Mouse (Mus musculus) embryonic facial prominence, embryonic 15.5 days (tissue): ENCODE results near the gene Nfil3. TPM values are rescaled to one million over a fixed set of nuclear protein-coding genes. Genes with fewer than 3 reads are reported as not detected.

Experiments
- ATAC-seq: fragments of 200-750 bp; cut with Nextera tagmentation; 2 replicates; pipeline ENCODE4 v1.8.0; 2017; ENCODE audit warnings: low read depth, moderate TSS enrichment; ENCODE audit not compliant: insufficient number of reproducible peaks, low FRiP score, low TSS enrichment
- H3K27ac ChIP-seq: fragments of 300-500 bp; sonication (generic); replicated peaks from 2 replicates; pipeline ENCODE4 v1.5.1; 2015; ENCODE audit warnings: mild to moderate bottlenecking, inconsistent platforms
- H3K27me3 ChIP-seq: fragments of 300-500 bp; sonication (generic); 2 replicates; pipeline ENCODE4 v1.6.1; 2015; ENCODE audit warnings: inconsistent platforms
- H3K36me3 ChIP-seq: fragments of 300-500 bp; sonication (generic); 2 replicates; pipeline ENCODE4 v1.6.1; 2015; ENCODE audit warnings: mild to moderate bottlenecking, inconsistent platforms
- H3K4me1 ChIP-seq: fragments of 300-500 bp; sonication (generic); 2 replicates; pipeline ENCODE4 v1.6.1; 2015; ENCODE audit warnings: inconsistent platforms
- H3K4me2 ChIP-seq: fragments of 300-500 bp; sonication (generic); replicated peaks from 2 replicates; pipeline ENCODE4 v1.6.1; 2015; ENCODE audit warnings: mild to moderate bottlenecking, inconsistent platforms
- H3K4me3 ChIP-seq: fragments of 300-500 bp; sonication (generic); replicated peaks from 2 replicates; pipeline ENCODE4 v1.5.1; 2015; ENCODE audit warnings: mild to moderate bottlenecking, inconsistent platforms
- H3K9ac ChIP-seq: fragments of 300-500 bp; sonication (generic); 2 replicates; pipeline ENCODE4 v1.6.1; 2015; ENCODE audit warnings: inconsistent platforms
- H3K9me3 ChIP-seq: fragments of 300-500 bp; sonication (generic); replicated peaks from 2 replicates; pipeline ENCODE4 v1.6.1; 2016; ENCODE audit warnings: inconsistent platforms
- WGBS: fragments of 180-500 bp; shearing (Covaris S2); methylation state at CpG from one replicate; pipeline ENCODE4 v1.1.7; 2015; 5-methylcytosine and 5-hydroxymethylcytosine counted together
- polyA plus RNA-seq: library from polyadenylated mRNA; unstranded; fragments of >200 nt; fragmentation: Nextera tagmentation; extraction: Ambion mirVana; gene quantifications from 2 replicates; pipeline ENCODE4 v1.2.1, GENCODE M21; 2015

Nfil3 gene
- polyA plus RNA-seq, result 42.2 and 43.5 TPM in 2 replicates

- H3K36me3 ChIP-seq, result no peaks in the 10 kb centered on the region
- H3K4me2 ChIP-seq, result peak within 1 kb of the TSS; percentile 94
- no peaks in the 10 kb centered on the region for H3K27me3 ChIP-seq
- peak within 1 kb of the TSS; percentile 92 for H3K9ac ChIP-seq
- H3K4me3 ChIP-seq, result peak within 1 kb of the TSS; percentile 92
- under 1% methylated on average over 47 of the region's 79 CpGs for WGBS
- H3K27ac ChIP-seq, result peak within 1 kb of the TSS; percentile 97
- H3K4me1 ChIP-seq, result peaks cover 37% of the 10 kb centered on the region
- H3K9me3 ChIP-seq, result no peaks in the 10 kb centered on the region
- peak; percentile 89 for ATAC-seq
These were observed at the start of gene Nfil3 for GRCm38 (mm10) chr13:52980951-52981421. Gene Nfil3, minus strand, starts transcription at chr13:52981073.

DNA sequence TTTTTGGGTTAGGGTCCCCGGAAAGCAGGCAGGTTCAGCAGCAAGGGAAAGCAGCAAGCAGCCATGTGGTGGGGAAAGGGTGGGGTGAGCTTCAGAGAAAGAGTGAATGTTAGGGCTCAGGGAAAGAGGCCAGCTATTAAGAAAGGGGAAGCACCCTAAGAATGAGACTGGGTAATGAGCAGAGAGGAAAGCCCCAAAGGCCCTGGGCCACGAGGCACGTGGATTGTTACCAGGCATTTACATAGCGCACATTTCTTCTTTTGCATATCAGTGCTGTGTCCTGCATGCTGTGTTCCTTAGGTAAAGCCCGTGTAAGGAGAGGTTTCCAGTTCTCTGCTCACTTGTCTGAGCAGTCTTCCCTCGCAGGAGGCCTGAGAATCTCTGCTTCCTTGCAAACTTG is 43.4 kb upstream of the Nfil3 start:
- no peak overlapping the region for H3K4me2 ChIP-seq
- H3K9ac ChIP-seq, result no peak overlapping the region
- WGBS, result 32% methylated on average over 6 of the region's 6 CpGs
- H3K27me3 ChIP-seq, result no peaks in the 10 kb centered on the region
- no peaks in the 10 kb centered on the region for H3K9me3 ChIP-seq
- H3K4me3 ChIP-seq, result no peak overlapping the region
- H3K36me3 ChIP-seq, result no peaks in the 10 kb centered on the region
- ATAC-seq, result no peak
- H3K27ac ChIP-seq, result no peak overlapping the region; the same call in 1 of the 2 replicates
- no peaks in the 10 kb centered on the region for H3K4me1 ChIP-seq

DNA sequence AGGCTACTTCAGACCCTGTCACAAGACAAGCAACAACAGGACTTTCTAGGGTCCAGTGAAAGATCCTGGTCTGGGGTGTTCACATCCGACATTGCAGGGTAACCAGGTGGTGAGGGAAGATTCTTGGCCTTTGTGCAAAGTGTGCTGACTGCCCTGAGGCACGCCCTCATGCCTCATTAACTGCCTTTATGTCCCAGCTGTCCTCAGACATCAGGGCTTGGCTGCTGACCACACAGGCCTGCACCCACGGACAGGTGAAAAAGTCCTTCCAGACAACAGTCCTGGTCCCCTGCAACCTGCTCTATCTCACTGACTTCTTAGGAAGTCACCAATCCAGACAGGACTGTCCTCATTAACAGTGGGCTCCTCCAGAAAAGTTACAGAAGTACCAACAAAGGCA is 39.4 kb upstream of the Nfil3 start:
- Histone ChIP-seq H3K36me3 (no peaks in the 10 kb centered on the region), H3K27ac (no peak overlapping the region), H3K9me3 (no peaks in the 10 kb centered on the region), H3K4me2 (no peak overlapping the region), H3K9ac (no peak overlapping the region), H3K27me3 (no peaks in the 10 kb centered on the region), H3K4me1 (no peaks in the 10 kb centered on the region), H3K4me3 (no peak overlapping the region)
- ATAC-seq, result no peak
- 74% methylated on average over 3 of the region's 3 CpGs for WGBS

- 77% methylated on average over 8 of the region's 9 CpGs for WGBS
- Histone ChIP-seq H3K27ac (no peak overlapping the region), H3K4me2 (no peak overlapping the region), H3K4me3 (no peak overlapping the region), H3K9me3 (no peaks in the 10 kb centered on the region), H3K9ac (no peak overlapping the region), H3K4me1 (no peaks in the 10 kb centered on the region), H3K27me3 (no peaks in the 10 kb centered on the region), H3K36me3 (no peaks in the 10 kb centered on the region)
- no peak for ATAC-seq
These were observed 38.7 kb upstream of the Nfil3 start for GRCm38 (mm10) chr13:53019532-53019931.

DNA sequence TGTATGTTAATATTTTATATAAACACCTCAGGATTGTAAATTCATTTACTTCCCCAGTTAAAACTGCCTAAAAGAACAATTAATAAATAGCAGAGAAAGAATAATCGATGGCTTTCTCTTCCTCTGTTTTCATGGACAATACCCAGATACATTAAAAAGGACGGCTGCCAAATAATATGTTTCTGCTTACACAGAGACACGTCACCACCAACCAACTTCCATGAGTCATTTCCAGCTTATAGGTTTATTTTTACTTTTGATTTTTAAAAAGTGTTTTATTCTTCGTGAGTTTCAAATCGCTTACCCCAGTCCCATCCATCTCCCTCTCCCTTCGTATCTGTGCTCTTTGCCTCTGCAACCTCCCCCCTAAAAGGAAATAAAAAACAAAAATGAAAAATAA is 38.1 kb upstream of the Nfil3 start:
- Histone ChIP-seq H3K9ac (no peak overlapping the region), H3K4me1 (no peaks in the 10 kb centered on the region), H3K9me3 (no peaks in the 10 kb centered on the region), H3K27ac (no peak overlapping the region), H3K4me3 (no peak overlapping the region), H3K4me2 (no peak overlapping the region), H3K36me3 (no peaks in the 10 kb centered on the region), H3K27me3 (no peaks in the 10 kb centered on the region)
- no peak for ATAC-seq
- WGBS, result 77% methylated on average over 6 of the region's 6 CpGs

- WGBS, result 58% methylated on average over 6 of the region's 6 CpGs
- Histone ChIP-seq H3K4me3 (no peak overlapping the region), H3K9me3 (no peaks in the 10 kb centered on the region), H3K9ac (no peak overlapping the region), H3K27ac (no peak overlapping the region), H3K27me3 (no peaks in the 10 kb centered on the region), H3K4me2 (no peak overlapping the region), H3K4me1 (no peaks in the 10 kb centered on the region), H3K36me3 (no peaks in the 10 kb centered on the region)
- ATAC-seq, result no peak
These were observed 37.1 kb upstream of the Nfil3 start for GRCm38 (mm10) chr13:53017983-53018382.

GRCm38 (mm10) chr13:53017117-53017516 is 36.2 kb upstream of the Nfil3 start:
- H3K36me3 ChIP-seq, result no peaks in the 10 kb centered on the region
- H3K27me3 ChIP-seq, result no peaks in the 10 kb centered on the region
- no peak overlapping the region for H3K9ac ChIP-seq
- no peak overlapping the region for H3K27ac ChIP-seq
- no peak overlapping the region for H3K4me3 ChIP-seq
- H3K4me1 ChIP-seq, result 0 out of 2 replicates have a peak, but pooled peaks cover under 1% of the 10 kb centered on the region
- ATAC-seq, result no peak
- 54% methylated on average over 6 of the region's 6 CpGs for WGBS
- no peak overlapping the region for H3K4me2 ChIP-seq
- no peaks in the 10 kb centered on the region for H3K9me3 ChIP-seq

DNA sequence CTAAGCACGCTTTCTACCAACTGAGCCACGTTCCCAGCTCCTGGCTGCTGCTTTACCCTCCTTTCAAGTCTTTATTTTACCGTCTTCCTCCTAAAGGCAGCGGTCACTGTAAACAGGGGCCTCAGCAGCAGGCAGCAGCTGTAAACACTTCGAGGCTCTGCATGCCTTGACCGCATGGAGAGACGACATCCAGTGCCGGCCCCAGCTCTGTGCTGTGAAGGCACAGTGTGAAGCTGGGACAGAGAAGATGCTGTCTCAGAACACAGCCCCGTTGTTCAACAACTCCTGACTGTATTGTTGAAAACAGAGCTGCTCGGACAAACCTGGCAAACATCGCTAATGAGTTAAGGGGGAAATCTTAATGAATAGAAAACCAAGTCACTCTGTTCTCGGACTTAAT is 30.6 kb upstream of the Nfil3 start:
- no peak for ATAC-seq
- H3K9ac ChIP-seq, result no peak overlapping the region
- H3K4me3 ChIP-seq, result no peak overlapping the region
- H3K4me1 ChIP-seq, result peaks cover 21% of the 10 kb centered on the region; the same call in 1 of the 2 replicates
- no peaks in the 10 kb centered on the region for H3K9me3 ChIP-seq
- WGBS, result 13% methylated on average over 12 of the region's 12 CpGs
- no peak overlapping the region for H3K27ac ChIP-seq
- no peaks in the 10 kb centered on the region for H3K27me3 ChIP-seq
- H3K36me3 ChIP-seq, result no peaks in the 10 kb centered on the region
- H3K4me2 ChIP-seq, result no peak overlapping the region

- no peak overlapping the region for H3K9ac ChIP-seq
- 22% methylated on average over 7 of the region's 7 CpGs for WGBS
- ATAC-seq, result peak; percentile 67; the same call in 1 of the 2 replicates
These were observed 27.8 kb upstream of the Nfil3 start for GRCm38 (mm10) chr13:53008489-53009184.

GRCm38 (mm10) chr13:53007781-53008180 is 26.9 kb upstream of the Nfil3 start:
- ATAC-seq, result no peak
- Histone ChIP-seq H3K27me3 (no peaks in the 10 kb centered on the region), H3K4me3 (no peak overlapping the region), H3K27ac (no peak overlapping the region), H3K36me3 (no peaks in the 10 kb centered on the region), H3K9me3 (no peaks in the 10 kb centered on the region), H3K4me2 (no peak overlapping the region), H3K4me1 (peaks cover 21% of the 10 kb centered on the region; the same call in 1 of the 2 replicates), H3K9ac (no peak overlapping the region)
- WGBS, result 47% methylated on average over 3 of the region's 3 CpGs

More at GRCm38 (mm10) chr13:53008489-53009184, 27.8 kb upstream of the Nfil3 start:
- H3K27ac ChIP-seq, result no peak overlapping the region; the same call in 1 of the 2 replicates
- no peaks in the 10 kb centered on the region for H3K27me3 ChIP-seq
- peaks cover 21% of the 10 kb centered on the region; the same call in 1 of the 2 replicates for H3K4me1 ChIP-seq
- H3K4me3 ChIP-seq, result no peak overlapping the region
- H3K36me3 ChIP-seq, result no peaks in the 10 kb centered on the region
- no peaks in the 10 kb centered on the region for H3K9me3 ChIP-seq
- no peak overlapping the region for H3K4me2 ChIP-seq

DNA sequence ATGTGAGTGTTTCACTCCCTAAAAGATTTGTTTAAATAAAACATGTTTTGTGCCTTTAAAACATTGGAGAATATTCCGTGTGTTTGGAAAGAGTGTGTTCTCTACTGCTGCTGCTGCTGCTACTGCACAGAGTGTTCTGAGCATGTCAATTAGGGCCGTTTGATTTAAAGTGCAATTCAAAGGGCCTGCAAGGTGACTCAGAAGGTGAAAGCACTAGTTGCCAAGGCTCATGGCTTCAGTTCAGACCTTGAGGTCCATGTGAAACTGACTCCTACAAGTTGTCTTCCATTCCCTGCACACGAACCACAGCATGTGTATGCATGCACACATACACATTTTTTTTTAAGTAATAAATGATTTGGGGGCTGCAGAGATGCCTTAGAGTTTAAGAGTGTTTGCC is 22.4 kb upstream of the Nfil3 start:
- no peak for ATAC-seq
- no peaks in the 10 kb centered on the region for H3K9me3 ChIP-seq
- H3K36me3 ChIP-seq, result no peaks in the 10 kb centered on the region
- H3K4me3 ChIP-seq, result no peak overlapping the region
- H3K4me2 ChIP-seq, result no peak overlapping the region
- peaks cover 3% of the 10 kb centered on the region; the same call in 1 of the 2 replicates for H3K4me1 ChIP-seq
- H3K27me3 ChIP-seq, result no peaks in the 10 kb centered on the region
- no peak overlapping the region for H3K27ac ChIP-seq
- H3K9ac ChIP-seq, result no peak overlapping the region
- 49% methylated on average over 3 of the region's 3 CpGs for WGBS

DNA sequence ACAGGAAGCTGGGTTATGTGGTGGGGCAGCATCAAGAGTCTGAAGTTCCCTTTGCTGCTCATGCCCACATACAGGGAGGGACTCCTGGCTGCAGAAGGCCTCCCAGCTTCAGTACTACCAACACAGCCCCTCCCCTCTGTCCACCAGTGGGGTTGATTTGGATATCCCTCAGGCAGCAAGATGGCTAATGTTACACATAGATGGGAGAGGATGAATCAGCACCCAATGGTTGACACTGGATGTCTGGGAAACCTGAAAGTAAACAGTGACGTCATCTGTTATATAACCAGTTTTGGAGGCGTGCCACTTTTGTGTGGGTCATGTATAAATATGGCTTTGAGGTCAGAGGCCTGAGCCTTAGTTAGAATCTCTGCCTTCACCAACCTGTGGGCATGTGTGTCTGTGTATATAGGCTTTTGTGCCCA is 20.6 kb upstream of the Nfil3 start:
- no peaks in the 10 kb centered on the region for H3K9me3 ChIP-seq
- H3K27me3 ChIP-seq, result no peaks in the 10 kb centered on the region
- H3K4me3 ChIP-seq, result no peak overlapping the region
- no peak overlapping the region for H3K4me2 ChIP-seq
- no peak for ATAC-seq
- no peak overlapping the region for H3K9ac ChIP-seq
- H3K36me3 ChIP-seq, result no peaks in the 10 kb centered on the region
- H3K4me1 ChIP-seq, result no peaks in the 10 kb centered on the region
- no peak overlapping the region for H3K27ac ChIP-seq
- 65% methylated on average over 2 of the region's 2 CpGs for whole genome bisulfite sequencing
